Mouse (Mus musculus) liver, postnatal 0 days (tissue): ENCODE results near the gene Snx21. TPM values are rescaled to one million over a fixed set of nuclear protein-coding genes. Genes with fewer than 3 reads are reported as not detected.

Experiments used
- ATAC-seq: fragments of 200-750 bp; cut with Nextera tagmentation; 2 replicates; pipeline ENCODE4 v1.8.0; 2017; ENCODE audit warnings: mild to moderate bottlenecking, moderate library complexity
- DNase-seq: peaks from one replicate; pipeline ENCODE4 v3.0.0-alpha.2; 2016
- H3K27ac ChIP-seq: fragments of 300-500 bp; sonication (generic); 2 replicates; pipeline ENCODE4 v1.5.1; 2014; ENCODE audit warnings: antibody characterized with exemption, moderate library complexity, mild to moderate bottlenecking, low read depth
- H3K27me3 ChIP-seq: fragments of 300-500 bp; sonication (generic); 2 replicates; pipeline ENCODE4 v1.6.1; 2014; ENCODE audit warnings: low read length, control low read depth, mixed read lengths; ENCODE audit not compliant: insufficient read depth
- H3K36me3 ChIP-seq: fragments of 300-500 bp; sonication (generic); replicated peaks from 2 replicates; pipeline ENCODE4 v1.6.1; 2014; ENCODE audit warnings: mild to moderate bottlenecking, control low read depth, low read length, moderate library complexity, mixed read lengths; ENCODE audit not compliant: insufficient read depth
- H3K4me1 ChIP-seq: fragments of 300-500 bp; sonication (generic); 2 replicates; pipeline ENCODE4 v1.6.1; 2014; ENCODE audit warnings: antibody characterized with exemption, mild to moderate bottlenecking, control low read depth; ENCODE audit not compliant: insufficient read depth
- H3K4me2 ChIP-seq: fragments of 300-500 bp; sonication (generic); 2 replicates; pipeline ENCODE4 v1.6.1; 2014; ENCODE audit warnings: low read depth, mild to moderate bottlenecking, low read length, moderate library complexity, mixed read lengths
- H3K4me3 ChIP-seq: fragments of 300-500 bp; sonication (generic); 2 replicates; pipeline ENCODE4 v1.5.1; 2014; ENCODE audit warnings: low read depth, low read length
- H3K9ac ChIP-seq: fragments of 300-500 bp; sonication (generic); replicated peaks from 2 replicates; pipeline ENCODE4 v1.6.1; 2014; ENCODE audit warnings: mild to moderate bottlenecking, moderate library complexity
- H3K9me3 ChIP-seq: fragments of 300-500 bp; sonication (generic); 2 replicates; pipeline ENCODE4 v1.6.1; 2016; ENCODE audit warnings: mild to moderate bottlenecking, control low read depth, low read length, mixed read lengths
- CTCF ChIP-seq: sonication (generic); IDR thresholded peaks from 2 replicates; pipeline ENCODE4 v1.5.1; 2016; ENCODE audit warnings: antibody characterized with exemption, low read depth
- EP300 ChIP-seq: IDR thresholded peaks from 2 replicates; pipeline ENCODE4 v1.6.1; 2016; ENCODE audit warnings: antibody characterized with exemption, low read depth, mild to moderate bottlenecking
- WGBS: fragments of 180-500 bp; shearing (Covaris S2); extraction: QIAGEN DNeasy Blood & Tissue Kit; methylation state at CpG from one replicate; pipeline ENCODE4 v1.1.7; 2014; ENCODE audit not compliant: insufficient replicate concordance; 5-methylcytosine and 5-hydroxymethylcytosine counted together
- polyA plus RNA-seq: library from polyadenylated mRNA; unstranded; fragments of >200 nt; fragmentation: Nextera tagmentation; extraction: Ambion mirVana; gene quantifications from 2 replicates; pipeline ENCODE4 v1.2.1, GENCODE M21; 2015

The Snx21 gene
- polyA plus RNA-seq, 1 experiment from 2014 or later: 6.1 TPM

DNA sequence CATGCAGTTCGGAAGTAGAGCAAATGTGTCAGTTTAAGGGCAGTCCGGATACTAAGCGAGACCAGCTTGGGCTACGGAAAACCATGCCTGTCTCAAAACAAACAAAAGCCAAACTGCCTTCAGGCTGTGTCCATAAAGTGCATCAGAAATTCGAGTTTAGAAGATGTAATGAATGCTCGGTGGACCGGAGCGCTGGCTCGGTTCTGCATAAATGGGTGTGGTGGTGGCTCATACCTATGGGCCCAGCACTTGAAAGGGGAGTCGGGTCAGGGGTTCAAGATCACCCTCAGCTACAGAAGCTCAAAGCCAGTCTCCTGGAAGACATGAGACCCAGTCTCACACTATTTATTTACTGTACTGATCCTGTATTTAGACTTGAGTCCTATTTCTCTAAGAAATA is 2.2 kb downstream of the Snx21 start:
- Histone ChIP-seq H3K27ac (no peak overlapping the region), H3K27me3 (no peaks in the 10 kb centered on the region), H3K36me3 (peaks cover 23% of the 10 kb centered on the region), H3K4me1 (peaks cover 32% of the 10 kb centered on the region), H3K4me3 (no peak overlapping the region), H3K4me2 (0 out of 2 replicates have a peak overlapping the region, but pooled peaks have one; percentile 30), H3K9ac (no peak overlapping the region), H3K9me3 (no peaks in the 10 kb centered on the region)
- TF ChIP-seq EP300: no peak
- TF ChIP-seq CTCF: no peak
- ATAC-seq (no peak), DNase-seq (no peak)
- WGBS: 80% methylated on average over 10 of the region's 10 CpGs

DNA sequence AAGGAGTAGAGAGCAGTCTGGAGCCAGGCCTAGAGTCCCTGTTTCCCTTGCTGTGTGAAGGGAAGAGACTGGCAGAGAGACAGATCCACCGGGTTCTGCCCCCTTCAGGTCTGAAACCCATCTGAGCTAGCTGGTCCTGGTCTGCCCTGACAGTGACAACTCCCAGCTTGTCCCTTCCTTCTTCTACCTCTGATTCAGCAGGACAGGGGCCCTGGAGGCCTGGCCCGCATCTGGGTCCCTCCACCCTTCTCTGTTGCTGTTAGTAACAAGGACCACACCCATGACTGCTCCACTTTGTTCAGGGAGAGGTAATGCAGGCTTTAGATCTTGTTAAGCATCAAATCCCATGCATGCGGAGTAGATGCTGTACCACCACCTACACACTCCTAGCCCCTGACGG is 2.8 kb downstream of the Snx21 start:
- H3K4me2 ChIP-seq: peak overlapping the region; percentile 33
- TF ChIP-seq CTCF (no peak), EP300 (no peak)
- WGBS: 78% methylated on average over 4 of the region's 4 CpGs
- H3K9ac ChIP-seq: no peak overlapping the region
- no peaks in the 10 kb centered on the region for H3K27me3 ChIP-seq
- no peak overlapping the region for H3K27ac ChIP-seq
- no peak for DNase-seq
- peaks cover 28% of the 10 kb centered on the region for H3K36me3 ChIP-seq
- H3K4me3 ChIP-seq: no peak overlapping the region
- peaks cover 32% of the 10 kb centered on the region for H3K4me1 ChIP-seq
- H3K9me3 ChIP-seq: no peaks in the 10 kb centered on the region
- no peak for ATAC-seq

DNA sequence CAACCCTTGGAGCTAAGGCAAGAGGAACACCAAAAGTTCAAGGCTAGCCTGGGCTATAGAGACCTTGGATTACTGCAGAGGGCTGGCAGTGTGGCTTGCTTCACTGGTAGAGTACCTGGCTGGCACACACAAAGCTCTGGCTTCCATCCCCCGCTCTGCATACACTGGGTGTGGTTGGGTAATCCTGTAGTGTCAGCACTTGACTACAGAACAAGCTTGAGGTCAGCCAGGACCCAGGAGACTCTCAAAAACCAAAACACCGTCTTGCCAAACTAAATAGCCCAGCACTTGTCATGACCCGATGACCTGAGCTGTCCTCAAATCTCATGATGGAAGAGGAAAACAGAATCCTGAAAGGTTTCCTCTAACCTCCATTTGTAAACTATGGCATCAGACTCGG is 4.8 kb downstream of the Snx21 start:
- ATAC-seq (peak; percentile 63), DNase-seq (peak; percentile 63)
- Histone ChIP-seq H3K4me3 (no peak overlapping the region), H3K9ac (no peak overlapping the region), H3K27me3 (no peaks in the 10 kb centered on the region), H3K4me2 (no peak overlapping the region), H3K27ac (peak overlapping the region; percentile 41; the same call in 1 of the 2 replicates), H3K36me3 (peaks cover 42% of the 10 kb centered on the region), H3K4me1 (peaks cover 27% of the 10 kb centered on the region), H3K9me3 (no peaks in the 10 kb centered on the region)
- 63% methylated on average over 4 of the region's 4 CpGs for WGBS
- no peak for TF ChIP-seq EP300
- TF ChIP-seq CTCF: no peak

DNA sequence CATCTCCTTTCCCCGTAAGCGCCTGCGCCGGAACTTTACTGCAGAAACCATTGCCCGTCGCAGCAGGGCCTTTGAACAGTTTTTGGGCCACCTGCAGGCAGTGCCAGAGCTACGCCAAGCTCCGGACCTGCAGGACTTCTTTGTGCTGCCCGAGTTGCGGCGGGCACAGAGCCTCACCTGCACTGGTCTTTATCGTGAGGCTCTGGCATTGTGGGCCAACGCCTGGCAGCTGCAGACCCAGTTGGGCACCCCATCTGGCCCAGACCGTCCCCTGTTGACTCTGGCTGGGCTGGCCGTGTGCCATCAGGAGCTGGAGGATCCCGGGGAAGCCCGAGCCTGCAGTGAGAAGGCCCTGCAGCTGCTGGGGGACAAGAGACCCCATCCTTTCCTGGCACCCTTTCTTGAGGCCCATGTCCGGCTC is 6.2 kb downstream of the Snx21 start:
- TF ChIP-seq CTCF: no peak
- no peak for TF ChIP-seq EP300
- Histone ChIP-seq H3K36me3 (peaks cover 54% of the 10 kb centered on the region), H3K4me1 (peaks cover 17% of the 10 kb centered on the region), H3K27ac (no peak overlapping the region), H3K9me3 (no peaks in the 10 kb centered on the region), H3K4me2 (no peak overlapping the region), H3K4me3 (no peak overlapping the region), H3K9ac (no peak overlapping the region), H3K27me3 (no peaks in the 10 kb centered on the region)
- ATAC-seq (no peak), DNase-seq (no peak)
- WGBS: 94% methylated on average over 18 of the region's 18 CpGs

DNA sequence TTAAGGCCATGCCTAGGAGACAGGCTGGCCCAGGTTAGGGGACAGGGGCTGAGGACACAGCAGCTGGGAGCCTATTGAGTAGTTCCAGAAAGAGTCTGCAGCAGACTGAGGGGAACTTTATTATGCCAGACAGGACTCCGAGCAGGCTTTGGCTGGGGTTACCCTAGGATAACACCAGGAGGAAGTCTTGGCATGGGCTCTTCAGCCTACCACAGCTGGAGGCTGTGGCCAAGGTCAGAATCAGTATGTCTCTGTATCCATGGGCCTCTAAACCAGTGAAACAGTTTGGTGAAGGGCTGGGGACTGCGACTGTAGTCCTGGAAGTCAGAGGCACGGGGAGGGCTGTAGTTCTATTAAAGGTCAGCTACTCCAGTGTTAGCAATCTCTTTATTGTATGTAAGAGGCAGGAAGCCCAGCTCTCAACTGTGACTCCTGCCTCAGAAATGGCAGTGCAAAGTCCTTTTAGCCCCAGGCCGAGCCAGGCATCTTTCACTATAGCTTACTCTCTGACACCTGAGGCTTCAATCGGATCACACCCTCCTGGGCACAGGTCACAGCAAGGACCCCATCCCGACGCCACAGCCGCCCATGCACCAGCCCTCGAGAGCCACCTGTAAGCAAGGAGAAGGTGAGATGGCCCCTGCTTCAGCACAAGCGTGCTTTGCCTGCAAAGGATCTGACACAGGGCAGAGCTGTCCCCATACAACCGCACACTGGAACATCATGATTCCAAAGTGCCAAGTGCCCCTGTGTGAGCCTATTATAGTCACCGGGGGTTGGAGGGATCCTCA is 7.0 kb downstream of the Snx21 start:
- DNase-seq (no peak), ATAC-seq (no peak)
- H3K27ac ChIP-seq: no peak overlapping the region

DNA sequence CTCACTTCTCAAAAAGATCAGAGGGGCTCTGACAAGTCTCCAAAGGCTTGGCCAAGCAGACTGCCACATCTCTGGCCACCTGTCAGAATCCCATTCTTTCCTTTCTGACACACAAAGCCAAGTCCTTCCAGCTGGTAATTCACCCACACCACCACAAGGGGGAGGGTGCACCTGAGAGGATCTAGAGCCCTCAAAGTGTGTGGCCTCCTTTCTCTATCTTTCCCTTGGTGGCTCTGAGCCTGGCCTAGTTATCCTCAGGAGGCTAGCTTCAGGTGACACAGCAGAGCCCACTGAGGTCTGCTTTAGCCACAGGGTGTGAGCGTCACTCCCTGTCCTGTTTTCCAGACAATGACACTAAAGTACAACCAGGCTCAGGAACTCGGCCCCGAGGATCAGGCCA is 7.6 kb downstream of the Snx21 start:
- H3K36me3 ChIP-seq: peaks cover 60% of the 10 kb centered on the region

More for the DNA sequence above, 7.0 kb downstream of the Snx21 start:
- H3K4me2 ChIP-seq: no peak overlapping the region
- no peak overlapping the region for H3K4me3 ChIP-seq
- no peak overlapping the region for H3K9ac ChIP-seq
- TF ChIP-seq EP300 (no peak), CTCF (no peak)
- H3K9me3 ChIP-seq: no peaks in the 10 kb centered on the region
- 90% methylated on average over 12 of the region's 12 CpGs for WGBS
- H3K36me3 ChIP-seq: peaks cover 59% of the 10 kb centered on the region
- H3K4me1 ChIP-seq: peaks cover 13% of the 10 kb centered on the region
- H3K27me3 ChIP-seq: no peaks in the 10 kb centered on the region

More for the DNA sequence above, 7.6 kb downstream of the Snx21 start:
- DNase-seq (peak; percentile 76), ATAC-seq (0 out of 2 replicates have a peak, but pooled peaks have one; percentile 13)
- H3K9me3 ChIP-seq: no peaks in the 10 kb centered on the region
- peaks cover 12% of the 10 kb centered on the region for H3K4me1 ChIP-seq
- H3K9ac ChIP-seq: no peak overlapping the region
- no peak overlapping the region for H3K4me2 ChIP-seq
- 73% methylated on average over 3 of the region's 3 CpGs for WGBS
- peak; percentile 90 for TF ChIP-seq CTCF
- TF ChIP-seq EP300: no peak
- H3K27me3 ChIP-seq: no peaks in the 10 kb centered on the region
- H3K4me3 ChIP-seq: no peak overlapping the region
- H3K27ac ChIP-seq: no peak overlapping the region
